Comparison of ENCODE assay signal across 22 mouse cellular contexts in the genomic region with DNA sequence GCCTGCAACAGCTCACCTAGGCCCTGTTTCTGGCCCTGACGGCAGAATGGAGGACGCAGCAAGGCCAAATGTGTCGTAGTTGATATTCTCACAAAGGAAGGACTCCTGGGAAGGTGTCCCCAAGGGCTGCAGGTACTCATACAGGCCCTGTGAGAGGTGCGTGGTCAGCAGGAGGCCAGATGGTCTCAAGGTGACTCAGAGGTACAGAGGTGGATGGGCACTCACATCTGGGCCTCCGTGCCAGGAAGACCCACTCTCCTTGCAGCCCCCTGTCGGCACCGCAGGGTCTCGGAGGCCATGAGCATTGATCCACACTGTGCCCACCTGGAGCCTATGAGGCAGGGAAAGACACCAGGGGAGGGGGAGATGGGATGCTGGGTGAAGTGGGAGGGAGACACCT. TPM values are rescaled to one million over a fixed set of nuclear protein-coding genes. Genes with fewer than 3 reads are reported as not detected.
DNase-seq lines count a peak whose midpoint lies in the region; ATAC-seq lines count a peak whose summit lies in the region.
"Had no signal": no experiment of that assay in that cellular context is flagged by ENCODE, and none has a peak within 500 bp of the region (broad histone marks: within the 10 kb centered on the region; RNA-seq: fewer than 3 reads in every experiment).

No protein-coding gene starts in this region.

- H3K27me3 ChIP-seq in forebrain, embryonic 10.5 days (ENCODE audit: poor library complexity, severe bottlenecking), result no peaks in the 10 kb centered on the region
- no peaks in the 10 kb centered on the region for H3K27me3 ChIP-seq in forebrain, embryonic 15.5 days
- H3K27me3 ChIP-seq in midbrain, embryonic 12.5 days, result no peaks in the 10 kb centered on the region
- H3K27me3 ChIP-seq in midbrain, embryonic 14.5 days (ENCODE audit: control insufficient read depth, insufficient read depth, low read length), result no peaks in the 10 kb centered on the region
- no peaks in the 10 kb centered on the region for H3K27me3 ChIP-seq in embryonic facial prominence, embryonic 10.5 days (replicated peaks; ENCODE audit: low read depth, poor library complexity, severe bottlenecking)
- H3K27me3 ChIP-seq: forebrain, embryonic 12.5 days; hindbrain, embryonic 12.5 days; hindbrain, embryonic 15.5 days had no signal

- H3K9ac ChIP-seq in forebrain, embryonic 15.5 days (replicated peaks), result no peak overlapping the region
- 0 out of 2 replicates have a peak overlapping the region, but pooled peaks have one; percentile 7 for H3K9ac ChIP-seq in midbrain, embryonic 12.5 days (replicated peaks)
- H3K9ac ChIP-seq in midbrain, embryonic 14.5 days (replicated peaks; ENCODE audit: low read length), result no peak overlapping the region
- H3K9ac ChIP-seq: forebrain, embryonic 12.5 days; hindbrain, embryonic 12.5 days; hindbrain, embryonic 15.5 days had no signal

- WGBS in forebrain, embryonic 10.5 days, result 97% methylated on average over 8 of the region's 8 CpGs
- whole genome bisulfite sequencing in forebrain, embryonic 15.5 days, result 92% methylated on average over 8 of the region's 8 CpGs
- 96% methylated on average over 8 of the region's 8 CpGs for WGBS in midbrain, embryonic 12.5 days
- 94% methylated on average over 8 of the region's 8 CpGs for whole genome bisulfite sequencing in midbrain, embryonic 14.5 days
- WGBS in embryonic facial prominence, embryonic 10.5 days, result 92% methylated on average over 8 of the region's 8 CpGs

- no peak overlapping the region for H3K4me3 ChIP-seq in forebrain, embryonic 10.5 days
- H3K4me3 ChIP-seq in forebrain, embryonic 15.5 days, result no peak overlapping the region
- no peak overlapping the region for H3K4me3 ChIP-seq in midbrain, embryonic 12.5 days
- no peak overlapping the region for H3K4me3 ChIP-seq in midbrain, embryonic 14.5 days (replicated peaks; ENCODE audit: low read depth, low read length)
- H3K4me3 ChIP-seq in embryonic facial prominence, embryonic 10.5 days, result 0 out of 2 replicates have a peak overlapping the region, but pooled peaks have one; percentile 11
- H3K4me3 ChIP-seq: forebrain, embryonic 12.5 days; heart, adult 2 months; hindbrain, embryonic 12.5 days; hindbrain, embryonic 15.5 days had no signal

- no peaks in the 10 kb centered on the region for H3K9me3 ChIP-seq in forebrain, embryonic 10.5 days
- H3K9me3 ChIP-seq in forebrain, embryonic 15.5 days, result no peaks in the 10 kb centered on the region
- no peaks in the 10 kb centered on the region for H3K9me3 ChIP-seq in midbrain, embryonic 12.5 days
- H3K9me3 ChIP-seq in midbrain, embryonic 14.5 days (ENCODE audit: control insufficient read depth, low read length), result no peaks in the 10 kb centered on the region
- H3K9me3 ChIP-seq in embryonic facial prominence, embryonic 10.5 days, result no peaks in the 10 kb centered on the region
- H3K9me3 ChIP-seq: forebrain, embryonic 12.5 days; hindbrain, embryonic 12.5 days; hindbrain, embryonic 15.5 days had no signal

- peaks cover 14% of the 10 kb centered on the region for H3K4me1 ChIP-seq in forebrain, embryonic 10.5 days
- H3K4me1 ChIP-seq in forebrain, embryonic 15.5 days, result no peaks in the 10 kb centered on the region
- peaks cover 4% of the 10 kb centered on the region; the same call in 1 of the 2 replicates for H3K4me1 ChIP-seq in midbrain, embryonic 12.5 days
- H3K4me1 ChIP-seq in midbrain, embryonic 14.5 days (ENCODE audit: control insufficient read depth, insufficient read depth, low read length), result no peaks in the 10 kb centered on the region
- peaks cover 16% of the 10 kb centered on the region for H3K4me1 ChIP-seq in embryonic facial prominence, embryonic 10.5 days
- H3K4me1 ChIP-seq: hindbrain, embryonic 12.5 days; hindbrain, embryonic 15.5 days had no signal

- H3K27ac ChIP-seq in forebrain, embryonic 10.5 days, result 0 out of 2 replicates have a peak overlapping the region, but pooled peaks have one; percentile 20
- no peak overlapping the region for H3K27ac ChIP-seq in forebrain, embryonic 15.5 days (replicated peaks)
- H3K27ac ChIP-seq in midbrain, embryonic 12.5 days (replicated peaks), result no peak overlapping the region
- no peak overlapping the region for H3K27ac ChIP-seq in midbrain, embryonic 14.5 days (replicated peaks; ENCODE audit: low read depth, low read length)
- no peak overlapping the region for H3K27ac ChIP-seq in embryonic facial prominence, embryonic 10.5 days (replicated peaks)
- H3K27ac ChIP-seq: forebrain, embryonic 12.5 days; heart, adult 2 months; hindbrain, embryonic 12.5 days; hindbrain, embryonic 15.5 days had no signal

- peaks cover 71% of the 10 kb centered on the region for H3K36me3 ChIP-seq in forebrain, embryonic 10.5 days (replicated peaks)
- H3K36me3 ChIP-seq in forebrain, embryonic 15.5 days, result no peaks in the 10 kb centered on the region; the same call in 1 of the 2 replicates
- H3K36me3 ChIP-seq in midbrain, embryonic 12.5 days, result peaks cover 48% of the 10 kb centered on the region
- peaks cover 27% of the 10 kb centered on the region for H3K36me3 ChIP-seq in midbrain, embryonic 14.5 days (ENCODE audit: control insufficient read depth, insufficient read depth, low read length)
- peaks cover 84% of the 10 kb centered on the region for H3K36me3 ChIP-seq in embryonic facial prominence, embryonic 10.5 days (replicated peaks)

- no peak overlapping the region for H3K4me2 ChIP-seq in forebrain, embryonic 15.5 days (replicated peaks)
- H3K4me2 ChIP-seq in midbrain, embryonic 12.5 days (replicated peaks), result no peak overlapping the region
- no peak overlapping the region for H3K4me2 ChIP-seq in midbrain, embryonic 14.5 days (ENCODE audit: low read length)
- H3K4me2 ChIP-seq: forebrain, embryonic 12.5 days; heart, embryonic 11.5 days; hindbrain, embryonic 12.5 days; hindbrain, embryonic 15.5 days had no signal

- no peak for ATAC-seq in forebrain, embryonic 15.5 days (replicated peaks)
- no peak for ATAC-seq in midbrain, embryonic 12.5 days (ENCODE audit: low FRiP score, low read depth)
- ATAC-seq in midbrain, embryonic 14.5 days (ENCODE audit: low FRiP score, low TSS enrichment), result no peak
- no peak for ATAC-seq in erythroid progenitor cell, adult 5-6 weeks (replicated peaks; ENCODE audit: low FRiP score, poor library complexity, severe bottlenecking)
- ATAC-seq: CD4-positive, CD25-positive, alpha-beta regulatory T cell, adult 4 months; forebrain, embryonic 16.5 days; intestine, postnatal 0 days had no signal

- DNase-seq in forebrain, embryonic 10.5 days (ENCODE audit: extremely low spot score, low spot score), result no peak
- no peak for DNase-seq in midbrain, embryonic 14.5 days
- no peak for DNase-seq in embryonic facial prominence, embryonic 10.5 days (ENCODE audit: low spot score)
- DNase-seq: adrenal gland, adult 8-10 months; adrenal gland, postnatal 36 days; cerebellum, adult 18-20 months; cerebellum, adult 9-10 months; cerebellum, postnatal 36 days; embryo, embryonic 11 days had no signal

RNA-seq across cellular contexts. Expression of a gene that starts 8.6 kb away (rescaled TPM):
- polyA plus RNA-seq in forebrain, embryonic 10.5 days (2016; fragmentation: Nextera tagmentation; extraction: Ambion mirVana), result 98.5 and 99.6 TPM in 2 replicates
- polyA plus RNA-seq in forebrain, embryonic 15.5 days (2015; fragmentation: Nextera tagmentation; extraction: Ambion mirVana), result 96.0 and 96.9 TPM in 2 replicates
- 92.3 and 103 TPM in 2 replicates for polyA plus RNA-seq in midbrain, embryonic 12.5 days (2016; fragmentation: Nextera tagmentation; extraction: Ambion mirVana)
- polyA plus RNA-seq in midbrain, embryonic 14.5 days (2014; fragmentation: Nextera tagmentation; extraction: Ambion mirVana), result 92.8 and 96.2 TPM in 2 replicates
- 99.6 and 103 TPM in 2 replicates for polyA plus RNA-seq in embryonic facial prominence, embryonic 10.5 days (2016; fragmentation: Nextera tagmentation; extraction: Ambion mirVana)
- total RNA-seq in erythroid progenitor cell, adult 5-6 weeks (2015; ENCODE audit: low replicate concordance), result 58.7 and 96.4 TPM in 2 replicates
- total RNA-seq in erythroid progenitor cell, adult 5-6 weeks (2017; ENCODE audit: low replicate concordance), result 6.8 and 8.7 TPM in 2 replicates

RNA-seq across cellular contexts. Expression of a gene that starts 8.9 kb away (rescaled TPM):
- polyA plus RNA-seq in forebrain, embryonic 10.5 days (2016; fragmentation: Nextera tagmentation; extraction: Ambion mirVana), result 53.0 and 55.1 TPM in 2 replicates
- polyA plus RNA-seq in forebrain, embryonic 15.5 days (2015; fragmentation: Nextera tagmentation; extraction: Ambion mirVana), result 25.6 and 30.8 TPM in 2 replicates
- polyA plus RNA-seq in midbrain, embryonic 12.5 days (2016; fragmentation: Nextera tagmentation; extraction: Ambion mirVana), result 38.0 and 39.4 TPM in 2 replicates
- polyA plus RNA-seq in midbrain, embryonic 14.5 days (2014; fragmentation: Nextera tagmentation; extraction: Ambion mirVana), result 21.2 and 24.1 TPM in 2 replicates
- 65.3 and 71.7 TPM in 2 replicates for polyA plus RNA-seq in embryonic facial prominence, embryonic 10.5 days (2016; fragmentation: Nextera tagmentation; extraction: Ambion mirVana)
- 24.5 and 29.3 TPM in 2 replicates for total RNA-seq in erythroid progenitor cell, adult 5-6 weeks (2015; ENCODE audit: low replicate concordance)
- 12.4 and 14.1 TPM in 2 replicates for total RNA-seq in erythroid progenitor cell, adult 5-6 weeks (2017; ENCODE audit: low replicate concordance)

RNA-seq across cellular contexts. Expression of a gene that starts 9.2 kb away (rescaled TPM):
- polyA plus RNA-seq in forebrain, embryonic 10.5 days (2016; fragmentation: Nextera tagmentation; extraction: Ambion mirVana), result 1.1 and 1.4 TPM in 2 replicates
- 1.6 and 2.1 TPM in 2 replicates for polyA plus RNA-seq in forebrain, embryonic 15.5 days (2015; fragmentation: Nextera tagmentation; extraction: Ambion mirVana)
- polyA plus RNA-seq in midbrain, embryonic 12.5 days (2016; fragmentation: Nextera tagmentation; extraction: Ambion mirVana), result 0.64 and 1.2 TPM in 2 replicates
- polyA plus RNA-seq in midbrain, embryonic 14.5 days (2014; fragmentation: Nextera tagmentation; extraction: Ambion mirVana), result 0.50 and 1.4 TPM in 2 replicates
- 0.97 and 1.8 TPM in 2 replicates for polyA plus RNA-seq in embryonic facial prominence, embryonic 10.5 days (2016; fragmentation: Nextera tagmentation; extraction: Ambion mirVana)
- 3.6 and 17.2 TPM in 2 replicates for total RNA-seq in erythroid progenitor cell, adult 5-6 weeks (2015; ENCODE audit: low replicate concordance)
- total RNA-seq in erythroid progenitor cell, adult 5-6 weeks (2017; ENCODE audit: low replicate concordance), result 0.23 and 4.5 TPM in 2 replicates

RNA-seq across cellular contexts. Expression of a gene that starts 9.4 kb away (rescaled TPM):
- polyA plus RNA-seq in forebrain, embryonic 10.5 days (2016; fragmentation: Nextera tagmentation; extraction: Ambion mirVana), result 0.11 and 0.27 TPM in 2 replicates
- 0.15 TPM in 1 of 2 replicates, not detected in the other for polyA plus RNA-seq in forebrain, embryonic 15.5 days (2015; fragmentation: Nextera tagmentation; extraction: Ambion mirVana)
- polyA plus RNA-seq in midbrain, embryonic 12.5 days (2016; fragmentation: Nextera tagmentation; extraction: Ambion mirVana), result 0.25 and 0.45 TPM in 2 replicates
- polyA plus RNA-seq in midbrain, embryonic 14.5 days (2014; fragmentation: Nextera tagmentation; extraction: Ambion mirVana), result 0.53 TPM in 1 of 2 replicates, not detected in the other
- 0.31 TPM in 1 of 2 replicates, not detected in the other for polyA plus RNA-seq in embryonic facial prominence, embryonic 10.5 days (2016; fragmentation: Nextera tagmentation; extraction: Ambion mirVana)
- not detected in 2 replicates for total RNA-seq in erythroid progenitor cell, adult 5-6 weeks (2015; ENCODE audit: low replicate concordance)
- total RNA-seq in erythroid progenitor cell, adult 5-6 weeks (2017; ENCODE audit: low replicate concordance), result 0.98 and 2.3 TPM in 2 replicates
- total RNA-seq: adrenal gland, adult 8-10 months; adrenal gland, postnatal 36 days; gastrocnemius, postnatal 25 days; heart, postnatal 25 days had no signal
- polyA plus RNA-seq: CD4-positive, CD25-positive, alpha-beta regulatory T cell, adult 4 months; forebrain, embryonic 16.5 days; hindbrain, embryonic 12.5 days; hindbrain, embryonic 15.5 days had no signal

RNA-seq across cellular contexts. Expression of a gene that starts 16.9 kb away (rescaled TPM):
- polyA plus RNA-seq in forebrain, embryonic 10.5 days (2016; fragmentation: Nextera tagmentation; extraction: Ambion mirVana), result 1,219 and 1,234 TPM in 2 replicates
- polyA plus RNA-seq in forebrain, embryonic 15.5 days (2015; fragmentation: Nextera tagmentation; extraction: Ambion mirVana), result 890 and 969 TPM in 2 replicates
- 1,022 and 1,026 TPM in 2 replicates for polyA plus RNA-seq in midbrain, embryonic 12.5 days (2016; fragmentation: Nextera tagmentation; extraction: Ambion mirVana)
- 746 and 846 TPM in 2 replicates for polyA plus RNA-seq in midbrain, embryonic 14.5 days (2014; fragmentation: Nextera tagmentation; extraction: Ambion mirVana)
- 1,273 and 1,282 TPM in 2 replicates for polyA plus RNA-seq in embryonic facial prominence, embryonic 10.5 days (2016; fragmentation: Nextera tagmentation; extraction: Ambion mirVana)
- total RNA-seq in erythroid progenitor cell, adult 5-6 weeks (2015; ENCODE audit: low replicate concordance), result 918 and 1,040 TPM in 2 replicates
- 765 and 800 TPM in 2 replicates for total RNA-seq in erythroid progenitor cell, adult 5-6 weeks (2017; ENCODE audit: low replicate concordance)
